Mouse (Mus musculus) hindbrain, embryonic 15.5 days (tissue): ENCODE data around the gene Hcls1. TPM values are rescaled to one million over a fixed set of nuclear protein-coding genes. Genes with fewer than 3 reads are reported as not detected.

Experiments used
- ATAC-seq: fragments of 200-750 bp; cut with Nextera tagmentation; 2 replicates; pipeline ENCODE4 v1.8.0; 2017; ENCODE audit warnings: low read depth, moderate number of reproducible peaks, moderate TSS enrichment; ENCODE audit not compliant: low FRiP score
- H3K27ac ChIP-seq: fragments of 300-500 bp; sonication (generic); replicated peaks from 2 replicates; pipeline ENCODE4 v1.5.1; 2015; ENCODE audit warnings: mild to moderate bottlenecking, inconsistent platforms
- H3K27me3 ChIP-seq: fragments of 300-500 bp; sonication (generic); 2 replicates; pipeline ENCODE4 v1.6.1; 2015; ENCODE audit warnings: control low read depth, inconsistent platforms
- H3K36me3 ChIP-seq: fragments of 300-500 bp; sonication (generic); 2 replicates; pipeline ENCODE4 v1.6.1; 2015; ENCODE audit warnings: control low read depth, inconsistent platforms
- H3K4me1 ChIP-seq: fragments of 300-500 bp; sonication (generic); replicated peaks from 2 replicates; pipeline ENCODE4 v1.6.1; 2015; ENCODE audit warnings: control low read depth, inconsistent platforms
- H3K4me2 ChIP-seq: fragments of 300-500 bp; sonication (generic); 2 replicates; pipeline ENCODE4 v1.6.1; 2015; ENCODE audit warnings: moderate library complexity, mild to moderate bottlenecking, inconsistent platforms
- H3K4me3 ChIP-seq: fragments of 300-500 bp; sonication (generic); 2 replicates; pipeline ENCODE4 v1.5.1; 2015; ENCODE audit warnings: mild to moderate bottlenecking, inconsistent platforms
- H3K9ac ChIP-seq: fragments of 300-500 bp; sonication (generic); 2 replicates; pipeline ENCODE4 v1.6.1; 2015; ENCODE audit warnings: inconsistent platforms
- H3K9me3 ChIP-seq: fragments of 300-500 bp; sonication (generic); 2 replicates; pipeline ENCODE4 v1.6.1; 2016; ENCODE audit warnings: control low read depth, inconsistent platforms
- WGBS: fragments of 180-500 bp; shearing (Covaris S2); methylation state at CpG from one replicate; pipeline ENCODE4 v1.1.7; 2015; 5-methylcytosine and 5-hydroxymethylcytosine counted together
- polyA plus RNA-seq: library from polyadenylated mRNA; unstranded; fragments of >200 nt; fragmentation: Nextera tagmentation; extraction: Ambion mirVana; gene quantifications from 2 replicates; pipeline ENCODE4 v1.2.1, GENCODE M21; 2015

The Hcls1 gene
- 2.1 and 2.8 TPM in 2 replicates for polyA plus RNA-seq

DNA sequence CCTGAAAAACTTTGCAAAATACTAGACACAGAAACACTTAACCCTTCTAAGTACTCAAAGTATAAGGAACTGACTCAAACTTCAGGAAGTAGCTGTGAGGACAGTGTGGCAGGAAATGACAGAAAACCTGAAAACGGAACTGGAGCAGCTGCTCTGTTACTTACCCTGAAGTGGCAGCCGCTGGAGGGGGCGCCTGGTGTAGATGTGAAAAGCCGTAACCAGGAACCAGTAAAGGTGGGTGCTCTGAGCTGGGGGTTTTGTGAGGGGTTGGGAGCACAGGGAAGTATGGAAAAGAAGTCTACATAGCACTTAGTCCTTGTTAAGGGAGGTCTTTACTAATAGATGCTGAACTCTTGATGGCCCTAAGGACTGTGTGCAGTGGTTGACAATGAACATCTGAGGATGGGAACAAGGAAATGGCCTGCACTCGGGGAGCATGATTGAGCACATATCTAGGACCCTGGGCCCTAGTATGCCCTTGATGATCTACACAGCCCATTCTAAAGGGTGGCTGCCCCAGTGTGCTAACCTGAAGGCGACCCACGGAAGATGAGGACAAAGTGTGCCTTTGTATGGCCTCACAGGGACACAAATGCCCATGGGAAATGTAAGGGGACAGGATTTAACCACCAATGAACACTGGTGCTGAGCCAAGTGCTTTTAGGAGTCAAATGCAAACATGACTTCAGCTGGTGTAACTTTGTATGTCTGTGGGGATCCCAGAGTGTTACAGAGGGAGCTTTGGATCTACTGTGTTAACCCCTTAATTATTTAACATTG is at the start of gene Hcls1:
Hcls1 (plus strand) TSS at position 143 of the 780 bp plus-strand sequence.
- H3K36me3 ChIP-seq: peaks cover 32% of the 10 kb centered on the region
- no peaks in the 10 kb centered on the region for H3K9me3 ChIP-seq
- H3K4me2 ChIP-seq: no peak within 1 kb of the TSS
- no peak within 1 kb of the TSS for H3K9ac ChIP-seq
- 73% methylated on average over 7 of the region's 7 CpGs for WGBS
- no peak within 1 kb of the TSS for H3K4me3 ChIP-seq
- ATAC-seq: no peak
- no peaks in the 10 kb centered on the region for H3K27me3 ChIP-seq
- no peak within 1 kb of the TSS for H3K27ac ChIP-seq
- H3K4me1 ChIP-seq: no peaks in the 10 kb centered on the region

DNA sequence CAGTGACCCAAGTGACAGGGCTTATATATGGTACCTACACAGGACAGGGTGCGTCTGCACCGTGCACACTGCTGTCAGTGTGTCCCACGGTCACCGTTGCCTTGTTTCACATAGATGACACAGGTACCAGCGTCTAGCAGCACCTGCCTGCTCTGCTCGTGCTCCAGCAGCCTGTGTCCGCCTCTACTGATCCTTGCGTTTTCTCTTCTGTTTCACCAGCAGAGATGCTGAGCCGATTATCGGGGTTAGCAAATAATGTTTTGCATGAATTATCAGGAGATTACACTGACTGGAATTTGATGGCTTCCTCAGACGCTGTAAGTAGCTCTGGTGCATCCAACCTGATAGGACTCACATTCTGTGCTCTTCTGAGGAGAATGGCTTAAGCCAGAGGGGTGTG is 48.9 kb upstream of the Hcls1 start:
- H3K36me3 ChIP-seq: peaks cover 15% of the 10 kb centered on the region; the same call in 1 of the 2 replicates
- H3K4me2 ChIP-seq: no peak overlapping the region
- H3K9ac ChIP-seq: no peak overlapping the region
- H3K27me3 ChIP-seq: no peaks in the 10 kb centered on the region
- H3K4me1 ChIP-seq: 0 out of 2 replicates have a peak, but pooled peaks cover 4% of the 10 kb centered on the region
- no peak overlapping the region for H3K4me3 ChIP-seq
- H3K27ac ChIP-seq: no peak overlapping the region
- H3K9me3 ChIP-seq: no peaks in the 10 kb centered on the region
- 93% methylated on average over 11 of the region's 11 CpGs for WGBS
- no peak for ATAC-seq

DNA sequence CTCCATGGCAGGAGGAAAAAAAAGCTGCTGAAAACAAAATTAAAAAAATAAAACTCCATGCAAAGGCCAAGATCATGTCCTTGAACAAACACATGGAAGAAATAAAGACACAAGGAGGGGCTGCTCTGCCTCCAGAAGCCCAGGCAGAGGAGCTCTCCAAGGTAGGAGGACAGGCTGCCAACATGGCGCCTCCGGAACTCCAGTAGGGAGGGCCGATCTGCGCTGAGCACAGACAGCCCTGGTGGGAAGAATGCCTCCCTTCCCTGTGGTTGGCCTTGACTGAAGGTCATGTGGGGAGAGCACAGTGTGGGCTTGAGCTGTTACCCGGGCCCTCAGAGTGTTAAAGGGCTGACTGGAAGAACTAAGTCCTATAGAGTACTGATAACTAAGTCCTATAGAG is 47.2 kb upstream of the Hcls1 start:
- Histone ChIP-seq H3K9ac (no peak overlapping the region), H3K4me2 (no peak overlapping the region), H3K4me1 (0 out of 2 replicates have a peak, but pooled peaks cover 4% of the 10 kb centered on the region), H3K36me3 (peaks cover 29% of the 10 kb centered on the region), H3K27ac (no peak overlapping the region), H3K4me3 (no peak overlapping the region), H3K27me3 (no peaks in the 10 kb centered on the region), H3K9me3 (no peaks in the 10 kb centered on the region)
- WGBS: 85% methylated on average over 5 of the region's 5 CpGs
- no peak for ATAC-seq

DNA sequence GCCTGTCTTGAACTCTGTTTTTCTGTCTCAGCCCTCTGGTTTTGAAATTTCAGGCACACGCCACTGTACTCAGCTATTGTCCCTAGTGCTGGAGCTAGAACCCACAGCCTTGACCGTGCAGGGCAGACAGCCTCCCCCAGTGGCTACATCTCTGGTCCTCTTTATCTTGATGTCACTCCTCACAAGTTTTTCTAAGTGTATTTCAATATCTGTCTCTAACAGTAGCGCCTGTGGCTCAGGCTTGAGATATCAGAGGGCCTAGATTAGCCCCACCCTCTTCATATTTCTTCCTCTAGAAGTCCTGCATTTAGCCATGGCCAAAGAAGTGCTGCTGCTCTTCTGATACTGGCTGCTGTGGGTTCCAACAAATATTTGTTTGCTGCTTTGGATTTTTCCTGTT is 44.2 kb upstream of the Hcls1 start:
- H3K9ac ChIP-seq: no peak overlapping the region
- WGBS: 95% methylated on average over 3 of the region's 3 CpGs
- ATAC-seq: no peak
- no peaks in the 10 kb centered on the region for H3K4me1 ChIP-seq
- H3K27ac ChIP-seq: no peak overlapping the region
- no peak overlapping the region for H3K4me2 ChIP-seq
- H3K36me3 ChIP-seq: peaks cover 54% of the 10 kb centered on the region
- H3K4me3 ChIP-seq: no peak overlapping the region
- no peaks in the 10 kb centered on the region for H3K9me3 ChIP-seq
- H3K27me3 ChIP-seq: no peaks in the 10 kb centered on the region

DNA sequence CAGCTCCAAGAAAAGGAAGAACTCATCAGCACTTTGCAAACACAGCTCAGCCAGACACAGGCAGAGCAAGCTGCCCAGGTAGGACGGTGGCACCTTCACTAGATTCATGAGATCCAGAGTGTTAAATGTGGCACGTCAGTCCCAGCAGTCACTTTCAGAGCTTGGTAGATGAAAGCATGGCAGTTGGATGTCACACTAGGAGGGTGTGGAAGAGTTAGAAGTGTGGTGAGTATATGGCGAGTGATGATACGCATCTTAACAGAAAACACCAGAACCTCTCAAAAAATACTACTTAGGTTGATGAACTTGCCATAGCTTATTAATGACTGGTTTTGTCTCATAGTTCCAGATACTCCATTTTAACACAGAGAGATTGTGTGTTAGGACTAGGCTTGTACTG is 43.4 kb upstream of the Hcls1 start:
- no peak overlapping the region for H3K4me3 ChIP-seq
- 95% methylated on average over 4 of the region's 4 CpGs for WGBS
- no peak overlapping the region for H3K9ac ChIP-seq
- H3K27me3 ChIP-seq: no peaks in the 10 kb centered on the region
- peaks cover 62% of the 10 kb centered on the region for H3K36me3 ChIP-seq
- no peak overlapping the region for H3K27ac ChIP-seq
- no peak overlapping the region for H3K4me2 ChIP-seq
- ATAC-seq: no peak
- no peaks in the 10 kb centered on the region for H3K9me3 ChIP-seq
- no peaks in the 10 kb centered on the region for H3K4me1 ChIP-seq

DNA sequence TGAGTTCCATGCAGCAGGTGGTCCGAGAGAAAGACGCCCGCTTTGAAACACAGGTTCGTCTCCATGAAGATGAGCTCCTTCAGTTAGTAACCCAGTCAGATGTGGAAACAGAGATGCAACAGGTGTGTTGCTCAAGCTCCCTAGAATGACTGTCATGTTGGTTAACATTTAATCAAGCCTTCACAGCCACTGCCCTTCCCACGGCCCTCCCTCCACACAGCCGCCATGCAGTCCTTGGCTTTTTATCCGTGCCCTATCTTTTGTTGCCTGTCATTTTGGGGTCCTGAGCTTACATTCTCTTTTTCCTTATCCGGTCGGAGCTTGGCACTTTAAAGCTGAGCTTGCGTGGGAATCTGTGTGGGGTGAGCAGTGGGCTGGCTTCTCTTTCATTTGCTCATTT is 41.5 kb upstream of the Hcls1 start:
- Histone ChIP-seq H3K4me3 (no peak overlapping the region), H3K4me1 (no peaks in the 10 kb centered on the region), H3K36me3 (peaks cover 64% of the 10 kb centered on the region), H3K9me3 (no peaks in the 10 kb centered on the region), H3K4me2 (no peak overlapping the region), H3K27me3 (no peaks in the 10 kb centered on the region), H3K27ac (no peak overlapping the region), H3K9ac (no peak overlapping the region)
- ATAC-seq: no peak
- WGBS: 90% methylated on average over 10 of the region's 10 CpGs

DNA sequence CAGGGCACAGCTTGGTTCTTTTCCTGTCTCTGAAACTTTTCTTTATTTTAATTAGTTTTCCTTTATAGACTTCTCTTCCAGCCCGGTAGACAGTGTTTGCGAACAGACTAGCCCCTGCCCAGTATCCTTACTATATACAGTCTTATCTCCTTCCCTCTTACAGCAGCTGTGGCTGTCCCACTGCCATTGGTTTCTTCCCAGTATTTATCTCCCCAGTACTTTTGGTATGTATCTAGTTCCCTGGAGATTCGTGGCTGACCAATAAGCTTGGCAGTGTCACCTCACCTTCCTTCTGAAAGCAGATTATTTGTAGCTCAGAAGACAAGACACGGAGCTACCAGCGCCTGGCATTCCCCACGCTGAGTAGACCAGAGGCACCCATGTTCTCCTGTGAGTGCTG is 38.1 kb upstream of the Hcls1 start:
- Histone ChIP-seq H3K27me3 (no peaks in the 10 kb centered on the region), H3K4me1 (no peaks in the 10 kb centered on the region), H3K36me3 (peaks cover 81% of the 10 kb centered on the region), H3K9me3 (no peaks in the 10 kb centered on the region), H3K4me3 (no peak overlapping the region), H3K27ac (no peak overlapping the region), H3K4me2 (no peak overlapping the region), H3K9ac (no peak overlapping the region)
- WGBS: 98% methylated on average over 6 of the region's 6 CpGs
- ATAC-seq: no peak

DNA sequence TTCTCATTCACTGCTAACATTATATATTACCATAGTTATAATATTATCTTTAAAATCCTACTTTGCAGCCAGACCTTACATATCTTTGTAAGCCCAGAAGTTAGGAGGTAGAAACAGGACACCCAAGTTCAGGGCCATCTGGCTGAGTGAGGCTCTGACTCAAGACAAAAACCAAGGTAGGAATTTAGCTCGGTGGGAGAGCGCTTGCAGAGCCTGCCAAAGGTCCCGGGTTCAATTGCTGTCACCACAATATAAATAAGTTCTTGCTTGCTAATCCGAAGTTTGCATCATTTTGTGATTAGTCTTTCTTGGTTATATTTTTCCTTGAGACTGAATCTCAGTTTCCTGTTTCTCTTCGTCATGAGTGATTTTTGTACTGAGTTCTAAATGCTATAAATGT is 31.6 kb upstream of the Hcls1 start:
- WGBS: 93% methylated on average over 5 of the region's 5 CpGs
- ATAC-seq: no peak
- peaks cover 67% of the 10 kb centered on the region for H3K36me3 ChIP-seq
- no peak overlapping the region for H3K9ac ChIP-seq
- H3K9me3 ChIP-seq: no peaks in the 10 kb centered on the region
- no peaks in the 10 kb centered on the region for H3K4me1 ChIP-seq
- no peak overlapping the region for H3K27ac ChIP-seq
- no peak overlapping the region for H3K4me2 ChIP-seq
- no peak overlapping the region for H3K4me3 ChIP-seq
- H3K27me3 ChIP-seq: no peaks in the 10 kb centered on the region

DNA sequence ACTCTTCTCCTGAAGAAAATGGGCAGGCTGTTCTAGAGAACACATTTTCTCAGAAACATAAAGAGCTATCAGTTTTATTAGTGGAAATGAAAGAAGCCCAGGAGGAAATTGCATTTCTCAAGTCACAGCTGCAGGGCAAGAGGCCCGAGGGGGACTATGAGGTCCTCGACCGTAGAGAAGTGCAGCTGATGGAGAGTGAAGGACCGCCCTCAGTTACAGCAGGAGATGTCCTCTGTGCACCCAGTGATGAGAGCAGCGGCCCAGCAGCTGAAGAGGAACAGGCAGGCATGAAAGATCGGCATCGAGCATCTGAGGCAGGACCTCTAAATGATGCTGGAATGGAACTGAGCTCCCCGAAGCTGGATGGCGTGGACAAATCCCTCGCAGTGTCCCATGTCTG is 22.9 kb upstream of the Hcls1 start:
- no peak overlapping the region for H3K4me2 ChIP-seq
- H3K9ac ChIP-seq: no peak overlapping the region
- no peaks in the 10 kb centered on the region for H3K9me3 ChIP-seq
- H3K27me3 ChIP-seq: no peaks in the 10 kb centered on the region
- ATAC-seq: no peak
- 90% methylated on average over 10 of the region's 10 CpGs for WGBS
- peaks cover 64% of the 10 kb centered on the region for H3K36me3 ChIP-seq
- H3K4me1 ChIP-seq: no peaks in the 10 kb centered on the region
- H3K27ac ChIP-seq: no peak overlapping the region
- H3K4me3 ChIP-seq: no peak overlapping the region

DNA sequence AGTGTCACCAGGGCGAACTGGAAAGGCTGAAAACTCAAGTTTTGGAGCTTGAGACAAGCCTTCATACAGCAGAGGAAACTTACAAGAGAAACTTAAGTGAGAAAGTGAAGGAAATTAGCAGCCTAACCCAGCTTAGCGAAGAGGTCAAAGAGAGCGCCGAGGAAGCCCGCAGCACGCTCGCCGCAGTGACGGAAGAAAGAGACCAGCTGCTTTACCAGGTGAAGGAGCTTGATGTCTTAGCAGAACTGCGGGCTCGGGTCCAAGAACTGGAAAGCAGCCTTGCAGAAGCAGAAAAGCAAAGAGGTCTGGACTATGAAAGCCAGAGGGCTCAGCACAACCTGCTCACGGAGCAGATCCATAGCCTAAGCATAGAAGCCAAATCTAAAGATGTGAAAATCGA is 22.5 kb upstream of the Hcls1 start:
- ATAC-seq: no peak
- Histone ChIP-seq H3K4me1 (no peaks in the 10 kb centered on the region), H3K27ac (no peak overlapping the region), H3K9me3 (no peaks in the 10 kb centered on the region), H3K27me3 (no peaks in the 10 kb centered on the region), H3K4me2 (no peak overlapping the region), H3K36me3 (peaks cover 66% of the 10 kb centered on the region), H3K9ac (no peak overlapping the region), H3K4me3 (no peak overlapping the region)
- 94% methylated on average over 13 of the region's 13 CpGs for WGBS

DNA sequence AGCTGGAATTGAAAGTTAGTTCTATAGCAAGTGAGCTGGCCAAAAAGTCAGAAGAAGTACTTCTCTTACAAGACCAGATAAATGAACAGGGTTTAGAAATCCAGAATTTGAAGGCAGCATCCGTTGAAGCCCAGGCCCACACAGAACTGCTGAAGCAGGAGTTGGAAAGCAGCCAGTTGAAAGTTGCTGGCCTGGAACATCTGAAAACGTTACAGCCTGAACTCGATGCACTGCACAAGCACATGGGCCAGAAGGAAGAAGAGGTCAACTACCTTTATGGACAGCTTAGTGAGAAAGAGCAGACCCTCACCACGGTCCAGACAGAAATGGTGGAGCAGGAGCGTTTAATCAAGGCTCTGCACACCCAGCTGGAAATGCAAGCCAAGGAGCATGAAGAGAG is 20.6 kb upstream of the Hcls1 start:
- H3K27ac ChIP-seq: no peak overlapping the region
- no peaks in the 10 kb centered on the region for H3K27me3 ChIP-seq
- H3K9me3 ChIP-seq: no peaks in the 10 kb centered on the region
- 92% methylated on average over 5 of the region's 5 CpGs for WGBS
- no peak overlapping the region for H3K9ac ChIP-seq
- H3K4me2 ChIP-seq: no peak overlapping the region
- ATAC-seq: no peak
- no peak overlapping the region for H3K4me3 ChIP-seq
- peaks cover 70% of the 10 kb centered on the region for H3K36me3 ChIP-seq
- H3K4me1 ChIP-seq: no peaks in the 10 kb centered on the region

DNA sequence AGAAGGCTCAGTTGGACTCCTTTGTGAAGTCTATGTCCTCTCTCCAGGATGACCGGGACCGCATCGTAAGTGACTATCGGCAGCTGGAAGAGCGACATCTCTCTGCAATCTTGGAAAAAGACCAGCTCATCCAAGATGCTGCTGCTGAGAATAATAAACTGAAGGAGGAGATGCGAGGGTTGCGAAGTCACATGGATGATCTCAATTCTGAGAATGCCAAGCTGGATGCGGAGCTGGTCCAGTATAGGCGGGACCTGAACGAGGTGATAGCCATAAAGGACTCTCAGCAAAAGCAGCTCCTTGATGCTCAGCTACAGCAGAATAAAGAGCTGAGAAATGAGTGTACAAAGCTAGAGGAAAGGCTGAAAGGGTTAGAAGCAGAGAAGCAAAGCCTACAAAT is 16.3 kb upstream of the Hcls1 start:
- H3K4me1 ChIP-seq: no peaks in the 10 kb centered on the region
- H3K9ac ChIP-seq: no peak overlapping the region
- WGBS: 89% methylated on average over 10 of the region's 10 CpGs
- H3K27ac ChIP-seq: no peak overlapping the region
- peaks cover 57% of the 10 kb centered on the region for H3K36me3 ChIP-seq
- no peaks in the 10 kb centered on the region for H3K27me3 ChIP-seq
- no peak for ATAC-seq
- H3K4me2 ChIP-seq: no peak overlapping the region
- no peaks in the 10 kb centered on the region for H3K9me3 ChIP-seq
- H3K4me3 ChIP-seq: no peak overlapping the region

DNA sequence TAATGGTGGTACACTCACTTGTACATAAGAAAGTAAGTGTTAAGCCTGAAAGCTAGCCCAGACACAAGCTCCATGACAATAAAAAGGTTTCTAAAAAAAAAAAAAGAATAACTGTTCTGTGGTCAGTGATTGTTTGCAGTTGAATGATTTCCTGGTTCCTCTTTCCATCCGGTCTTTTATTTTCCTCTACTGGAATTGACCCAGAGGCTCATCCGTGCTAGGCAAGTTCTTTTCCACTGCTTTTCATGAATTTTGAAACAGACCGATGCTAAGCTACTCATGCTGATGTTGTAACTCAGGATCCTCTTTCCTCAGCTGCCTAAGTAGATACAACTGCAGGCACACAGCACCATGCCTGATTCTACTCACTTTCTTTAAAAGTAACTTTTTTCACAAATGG is 14.4 kb upstream of the Hcls1 start:
- no peaks in the 10 kb centered on the region for H3K9me3 ChIP-seq
- no peak for ATAC-seq
- no peak overlapping the region for H3K4me3 ChIP-seq
- H3K27ac ChIP-seq: no peak overlapping the region
- H3K36me3 ChIP-seq: peaks cover 48% of the 10 kb centered on the region
- no peak overlapping the region for H3K4me2 ChIP-seq
- H3K9ac ChIP-seq: no peak overlapping the region
- 90% methylated on average over 3 of the region's 3 CpGs for WGBS
- no peaks in the 10 kb centered on the region for H3K4me1 ChIP-seq
- H3K27me3 ChIP-seq: no peaks in the 10 kb centered on the region
